In the genomic region with DNA sequence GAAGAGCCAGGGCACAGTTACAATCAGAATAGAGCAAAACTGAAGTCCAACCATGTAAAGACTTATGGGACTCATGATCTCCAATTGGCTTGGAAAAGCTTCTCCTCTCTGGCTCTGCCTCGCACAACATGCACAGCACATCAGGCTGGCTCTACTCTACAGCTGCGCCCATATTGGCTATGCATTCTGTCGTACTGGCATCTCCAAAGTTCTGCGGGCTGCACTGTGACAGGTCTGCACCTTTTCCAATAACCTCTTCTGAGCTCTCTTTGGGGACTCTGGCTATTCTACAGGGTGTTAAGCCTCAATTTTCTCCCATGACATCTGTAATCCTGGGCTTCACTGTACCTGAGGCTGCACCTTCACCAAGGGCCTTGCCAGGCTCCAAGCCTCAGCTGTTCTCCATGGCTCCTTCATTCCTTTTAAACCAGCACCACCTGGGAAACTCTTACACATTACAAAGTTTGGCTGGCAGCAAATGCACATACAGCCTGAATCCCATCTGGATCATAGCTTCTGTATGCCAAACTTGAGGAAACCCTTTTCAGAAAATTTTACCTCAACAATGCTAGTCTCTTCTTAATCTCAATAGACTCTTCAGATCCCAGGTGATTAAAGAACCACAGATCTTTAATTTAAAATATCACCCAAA, we compare ENCODE assay signal across 26 mouse cellular contexts. TPM values are rescaled to one million over a fixed set of nuclear protein-coding genes. Genes with fewer than 3 reads are reported as not detected.
DNase-seq lines count a peak whose midpoint lies in the region; ATAC-seq lines count a peak whose summit lies in the region.
"Had no signal": no experiment of that assay in that cellular context is flagged by ENCODE, and none has a peak within 500 bp of the region (broad histone marks: within the 10 kb centered on the region; RNA-seq: fewer than 3 reads in every experiment).

No protein-coding gene starts in this region.

- ATAC-seq in frontal cortex, adult (ENCODE audit: low TSS enrichment): peak; percentile 73
- ATAC-seq: forebrain, embryonic 16.5 days; hindbrain, embryonic 16.5 days; intestine, embryonic 15.5 days had no signal

- no peak for DNase-seq in frontal cortex, postnatal 25 days (ENCODE audit: low spot score in 2 of 2)
- peak; percentile 20 for DNase-seq in layer of hippocampus, adult 9-11 months
- no peak for DNase-seq in layer of hippocampus, adult 18-20 months (ENCODE audit: low spot score in 2 of 2)
- DNase-seq in brain, adult 2 months (ENCODE audit: low read depth, low spot score): peak; percentile 51
- no peak for DNase-seq in MN1 (ENCODE audit: low spot score)
- DNase-seq: adrenal gland, adult 2 months; adrenal gland, postnatal 14 days; B cell, adult 2 months; cerebellum, adult 11-12 months; cerebellum, adult 8-10 months; cerebellum, postnatal 10 days; cerebellum, postnatal 36 days; embryo, embryonic 11 days; gastrocnemius, postnatal 10 days; gastrocnemius, postnatal 36 days; heart, postnatal 10 days; heart, postnatal 36 days had no signal

RNA-seq across cellular contexts. Expression of gene 4931428L18Rik, which starts 1.8 kb away (rescaled TPM):
- not detected for total RNA-seq in layer of hippocampus, adult 18-20 months (2021)
- total RNA-seq: adrenal gland, adult 2 months; adrenal gland, postnatal 4 days; gastrocnemius, adult 18-20 months; gastrocnemius, postnatal 10 days; gastrocnemius, postnatal 36 days; granulocyte monocyte progenitor cell, adult 5-6 weeks; heart, adult 8-10 months; heart, postnatal 10 days had no signal

RNA-seq across cellular contexts. Expression of gene Pih1d3, which starts 1.9 kb away (rescaled TPM):
- total RNA-seq in layer of hippocampus, adult 18-20 months (2021): not detected
- total RNA-seq: adrenal gland, adult 2 months; adrenal gland, postnatal 14 days; adrenal gland, postnatal 4 days; gastrocnemius, adult 18-20 months; gastrocnemius, postnatal 10 days; gastrocnemius, postnatal 36 days; granulocyte monocyte progenitor cell, adult 5-6 weeks; heart, adult 8-10 months; heart, postnatal 10 days; heart, postnatal 36 days had no signal

RNA-seq across cellular contexts. Expression of gene Lgsn, which starts 44.5 kb away (rescaled TPM):
- not detected for total RNA-seq in layer of hippocampus, adult 18-20 months (2021)
- total RNA-seq: adrenal gland, adult 2 months; adrenal gland, postnatal 14 days; adrenal gland, postnatal 4 days; G1E; gastrocnemius, adult 18-20 months; gastrocnemius, postnatal 10 days; gastrocnemius, postnatal 36 days; granulocyte monocyte progenitor cell, adult 5-6 weeks; heart, adult 8-10 months; heart, postnatal 10 days; heart, postnatal 36 days had no signal

Comparison
In these comparisons a context has a peak if more than half of its experiments do, and no peak if none do; other contexts are left out.
1. DNase-seq: peak in layer of hippocampus, adult 9-11 months (single experiment) and brain, adult 2 months (single experiment); none in frontal cortex, postnatal 25 days (0 of 2), layer of hippocampus, adult 18-20 months (0 of 2) and MN1 (single experiment).